Mouse (Mus musculus) midbrain, embryonic 15.5 days (tissue): ENCODE measurements around the gene Trim12c. TPM values are rescaled to one million over a fixed set of nuclear protein-coding genes. Genes with fewer than 3 reads are reported as not detected.
"Not testable (repeated sequence)": the region's sequence is repeated elsewhere in the genome, so short reads cannot be mapped to it uniquely, and the experiment has no call there.

Source experiments
- ATAC-seq: fragments of 200-750 bp; cut with Nextera tagmentation; replicated peaks from 2 replicates; pipeline ENCODE4 v1.8.0; 2017; ENCODE audit warnings: moderate TSS enrichment
- H3K27ac ChIP-seq: fragments of 300-500 bp; sonication (generic); 2 replicates; pipeline ENCODE4 v1.5.1; 2015; ENCODE audit warnings: mild to moderate bottlenecking, inconsistent platforms
- H3K27me3 ChIP-seq: fragments of 300-500 bp; sonication (generic); replicated peaks from 2 replicates; pipeline ENCODE4 v1.6.1; 2015; ENCODE audit warnings: inconsistent platforms
- H3K36me3 ChIP-seq: fragments of 300-500 bp; sonication (generic); replicated peaks from 2 replicates; pipeline ENCODE4 v1.6.1; 2015; ENCODE audit warnings: inconsistent platforms
- H3K4me1 ChIP-seq: fragments of 300-500 bp; sonication (generic); 2 replicates; pipeline ENCODE4 v1.6.1; 2015; ENCODE audit warnings: inconsistent platforms
- H3K4me2 ChIP-seq: fragments of 300-500 bp; sonication (generic); 2 replicates; pipeline ENCODE4 v1.6.1; 2015; ENCODE audit warnings: inconsistent platforms, mild to moderate bottlenecking, moderate library complexity
- H3K4me3 ChIP-seq: fragments of 300-500 bp; sonication (generic); 2 replicates; pipeline ENCODE4 v1.5.1; 2015; ENCODE audit warnings: mild to moderate bottlenecking, inconsistent platforms
- H3K9ac ChIP-seq: fragments of 300-500 bp; sonication (generic); 2 replicates; pipeline ENCODE4 v1.6.1; 2015; ENCODE audit warnings: mild to moderate bottlenecking, inconsistent platforms
- H3K9me3 ChIP-seq: fragments of 300-500 bp; sonication (generic); 2 replicates; pipeline ENCODE4 v1.6.1; 2016; ENCODE audit warnings: inconsistent platforms
- WGBS: fragments of 180-500 bp; shearing (Covaris S2); methylation state at CpG from one replicate; pipeline ENCODE4 v1.1.7; 2015; ENCODE audit warnings: mixed read lengths; 5-methylcytosine and 5-hydroxymethylcytosine counted together
- polyA plus RNA-seq: library from polyadenylated mRNA; unstranded; fragments of >200 nt; fragmentation: Nextera tagmentation; extraction: Ambion mirVana; gene quantifications from 2 replicates; pipeline ENCODE4 v1.2.1, GENCODE M21; 2015

Gene Trim12c
- polyA plus RNA-seq = 1.5 and 2.0 TPM in 2 replicates

- Histone ChIP-seq H3K27ac (no peak within 1 kb of the TSS), H3K4me1 (peaks cover 2% of the 10 kb centered on the region; the same call in 1 of the 2 replicates), H3K36me3 (no peaks in the 10 kb centered on the region), H3K4me2 (peak within 1 kb of the TSS; percentile 32), H3K9me3 (no peaks in the 10 kb centered on the region), H3K27me3 (no peaks in the 10 kb centered on the region), H3K9ac (no peak within 1 kb of the TSS), H3K4me3 (peak within 1 kb of the TSS; percentile 26)
- WGBS = 7% methylated on average over 14 of the region's 14 CpGs
- ATAC-seq = peak; percentile 90
Measured at GRCm38 (mm10) chr7:104352717-104353599, at the start of gene Trim12c. Gene Trim12c (minus strand): TSS chr7:104353362.

GRCm38 (mm10) chr7:104401140-104401539, 48.0 kb upstream of the Trim12c start:
- Histone ChIP-seq H3K9me3 (no peaks in the 10 kb centered on the region), H3K27me3 (no peaks in the 10 kb centered on the region), H3K4me1 (no peaks in the 10 kb centered on the region), H3K27ac (no peak overlapping the region), H3K36me3 (no peaks in the 10 kb centered on the region), H3K9ac (no peak overlapping the region), H3K4me3 (no peak overlapping the region), H3K4me2 (no peak overlapping the region)
- ATAC-seq = no peak

- Histone ChIP-seq H3K4me1 (no peaks in the 10 kb centered on the region), H3K27me3 (no peaks in the 10 kb centered on the region), H3K27ac (no peak within 1 kb of the TSS), H3K36me3 (no peaks in the 10 kb centered on the region), H3K9ac (no peak within 1 kb of the TSS), H3K9me3 (no peaks in the 10 kb centered on the region), H3K4me2 (no peak within 1 kb of the TSS), H3K4me3 (no peak within 1 kb of the TSS)
- WGBS = 66% methylated on average over 1 of the region's 1 CpGs
- ATAC-seq = no peak
Measured at GRCm38 (mm10) chr7:104400698-104401097, 47.5 kb upstream of the Trim12c start, which contains the start of gene Trim30c. Gene Trim30c (minus strand): TSS chr7:104400837.

GRCm38 (mm10) chr7:104398492-104398891, 45.3 kb upstream of the Trim12c start:
- no peak overlapping the region for H3K4me2 ChIP-seq
- no peaks in the 10 kb centered on the region for H3K9me3 ChIP-seq
- no peak overlapping the region for H3K4me3 ChIP-seq
- 78% methylated on average over 1 of the region's 1 CpGs for WGBS
- no peaks in the 10 kb centered on the region for H3K36me3 ChIP-seq
- H3K9ac ChIP-seq = no peak overlapping the region
- no peaks in the 10 kb centered on the region for H3K4me1 ChIP-seq
- H3K27ac ChIP-seq = no peak overlapping the region
- no peak for ATAC-seq
- no peaks in the 10 kb centered on the region for H3K27me3 ChIP-seq

- Histone ChIP-seq H3K4me2 (no peak within 1 kb of the TSS), H3K27me3 (no peaks in the 10 kb centered on the region), H3K9ac (no peak within 1 kb of the TSS), H3K27ac (no peak within 1 kb of the TSS), H3K4me1 (no peaks in the 10 kb centered on the region), H3K9me3 (no peaks in the 10 kb centered on the region), H3K36me3 (no peaks in the 10 kb centered on the region), H3K4me3 (no peak within 1 kb of the TSS)
- WGBS = 78% methylated on average over 1 of the region's 1 CpGs
- no peak for ATAC-seq
Measured at GRCm38 (mm10) chr7:104369736-104370414, 16.7 kb upstream of the Trim12c start, which contains the start of gene Trim30b. Gene Trim30b (minus strand): TSS chr7:104369884.

GRCm38 (mm10) chr7:104366339-104366738, 13.2 kb upstream of the Trim12c start:
- no peaks in the 10 kb centered on the region for H3K4me1 ChIP-seq
- H3K4me2 ChIP-seq = no peak overlapping the region
- H3K4me3 ChIP-seq = no peak overlapping the region
- H3K9ac ChIP-seq = no peak overlapping the region
- H3K27me3 ChIP-seq = no peaks in the 10 kb centered on the region
- H3K27ac ChIP-seq = no peak overlapping the region
- ATAC-seq = no peak
- H3K9me3 ChIP-seq = no peaks in the 10 kb centered on the region
- no peaks in the 10 kb centered on the region for H3K36me3 ChIP-seq

- 0 out of 2 replicates have a peak overlapping the region, but pooled peaks have one; percentile 32 for H3K4me2 ChIP-seq
- H3K4me1 ChIP-seq = peaks cover 2% of the 10 kb centered on the region; the same call in 1 of the 2 replicates
- ATAC-seq = no peak; the same call in 1 of the 2 replicates
- H3K27me3 ChIP-seq = no peaks in the 10 kb centered on the region
- no peak overlapping the region for H3K27ac ChIP-seq
- H3K9ac ChIP-seq = no peak overlapping the region
- WGBS = 76% methylated on average over 2 of the region's 2 CpGs
- H3K9me3 ChIP-seq = no peaks in the 10 kb centered on the region
- no peaks in the 10 kb centered on the region for H3K36me3 ChIP-seq
- H3K4me3 ChIP-seq = no peak overlapping the region
Measured at GRCm38 (mm10) chr7:104353600-104353967, 422 bp upstream of the Trim12c start.

- WGBS = 89% methylated on average over 4 of the region's 4 CpGs
- not testable (repeated sequence) for H3K4me3 ChIP-seq, H3K36me3 ChIP-seq, H3K9me3 ChIP-seq, H3K27me3 ChIP-seq, H3K4me1 ChIP-seq, ATAC-seq, H3K27ac ChIP-seq, H3K9ac ChIP-seq, H3K4me2 ChIP-seq
Measured at GRCm38 (mm10) chr7:104348043-104348442, 5.1 kb downstream of the Trim12c start.

GRCm38 (mm10) chr7:104340744-104341143, 12.4 kb downstream of the Trim12c start:
- ATAC-seq, H3K4me1 ChIP-seq, H3K9me3 ChIP-seq, H3K27ac ChIP-seq, H3K27me3 ChIP-seq, H3K4me2 ChIP-seq, H3K9ac ChIP-seq, H3K36me3 ChIP-seq, H3K4me3 ChIP-seq: not testable (repeated sequence)
- WGBS = 94% methylated on average over 4 of the region's 4 CpGs

GRCm38 (mm10) chr7:104335547-104335946, 17.6 kb downstream of the Trim12c start:
- H3K27ac ChIP-seq, ATAC-seq, H3K4me3 ChIP-seq, H3K9ac ChIP-seq, H3K4me1 ChIP-seq, H3K4me2 ChIP-seq, H3K9me3 ChIP-seq, H3K27me3 ChIP-seq, H3K36me3 ChIP-seq: not testable (repeated sequence)
- 80% methylated on average over 3 of the region's 3 CpGs for WGBS

- H3K36me3 ChIP-seq, H3K4me2 ChIP-seq, H3K9me3 ChIP-seq, H3K4me1 ChIP-seq, H3K27me3 ChIP-seq, H3K27ac ChIP-seq, ATAC-seq, H3K9ac ChIP-seq, H3K4me3 ChIP-seq: not testable (repeated sequence)
- 91% methylated on average over 2 of the region's 2 CpGs for WGBS
Measured at GRCm38 (mm10) chr7:104329171-104329570, 24.0 kb downstream of the Trim12c start, which contains the start of gene Trim34b. Gene Trim34b (plus strand): TSS chr7:104329471.

GRCm38 (mm10) chr7:104322028-104322427, 31.1 kb downstream of the Trim12c start:
- WGBS = 86% methylated on average over 9 of the region's 9 CpGs
- Histone ChIP-seq H3K27ac (no peak overlapping the region), H3K27me3 (no peaks in the 10 kb centered on the region), H3K9me3 (no peaks in the 10 kb centered on the region), H3K9ac (no peak overlapping the region), H3K4me1 (no peaks in the 10 kb centered on the region), H3K4me2 (no peak overlapping the region), H3K4me3 (no peak overlapping the region), H3K36me3 (no peaks in the 10 kb centered on the region)
- ATAC-seq = no peak
